Mouse (Mus musculus) c-Kit-positive CD71-positive TER-119-negative erythroid progenitor cells, embryonic 14.5 days (primary cell): ENCODE measurements around the gene Dcaf5.

Experiments used
- DNase-seq: peaks from one replicate; pipeline ENCODE4 v3.0.0-alpha.2; 2013; ENCODE audit warnings: low read depth

Gene Dcaf5

GRCm38 (mm10) chr12:80334162-80334561 is 102.2 kb downstream of the Dcaf5 start:
- no peak for DNase-seq

- no peak for DNase-seq
Measured at GRCm38 (mm10) chr12:80331634-80332033, 104.8 kb downstream of the Dcaf5 start.

GRCm38 (mm10) chr12:80330819-80331218 is 105.6 kb downstream of the Dcaf5 start:
- DNase-seq: no peak

- DNase-seq: no peak
Measured at GRCm38 (mm10) chr12:80329641-80330040, 106.8 kb downstream of the Dcaf5 start.

- no peak for DNase-seq
Measured at GRCm38 (mm10) chr12:80326047-80326446, 110.4 kb downstream of the Dcaf5 start.

GRCm38 (mm10) chr12:80324785-80325131 is 111.6 kb downstream of the Dcaf5 start:
- no peak for DNase-seq

- no peak for DNase-seq
Measured at GRCm38 (mm10) chr12:80324051-80324784, 112.2 kb downstream of the Dcaf5 start.

- no peak for DNase-seq
Measured at GRCm38 (mm10) chr12:80323371-80324050, 112.9 kb downstream of the Dcaf5 start.

GRCm38 (mm10) chr12:80322494-80322893 is 113.9 kb downstream of the Dcaf5 start:
- no peak for DNase-seq

GRCm38 (mm10) chr12:80319062-80319461 is 117.3 kb downstream of the Dcaf5 start:
- no peak for DNase-seq

GRCm38 (mm10) chr12:80315321-80315720 is 121.1 kb downstream of the Dcaf5 start:
- no peak for DNase-seq

- DNase-seq: no peak
Measured at GRCm38 (mm10) chr12:80311959-80312669, 124.3 kb downstream of the Dcaf5 start.

- no peak for DNase-seq
Measured at GRCm38 (mm10) chr12:80307556-80307955, 128.8 kb downstream of the Dcaf5 start.

- DNase-seq: no peak
Measured at GRCm38 (mm10) chr12:80304518-80304917, 131.9 kb downstream of the Dcaf5 start.

GRCm38 (mm10) chr12:80300833-80301456 is 135.5 kb downstream of the Dcaf5 start:
- DNase-seq: no peak

GRCm38 (mm10) chr12:80298714-80299113 is 137.7 kb downstream of the Dcaf5 start:
- DNase-seq: no peak

- no peak for DNase-seq
Measured at GRCm38 (mm10) chr12:80291895-80292435, 144.4 kb downstream of the Dcaf5 start.

- no peak for DNase-seq
Measured at GRCm38 (mm10) chr12:80290964-80291363, 145.4 kb downstream of the Dcaf5 start.

GRCm38 (mm10) chr12:80290483-80290882 is 145.9 kb downstream of the Dcaf5 start:
- DNase-seq: no peak

- no peak for DNase-seq
Measured at GRCm38 (mm10) chr12:80289722-80290121, 146.7 kb downstream of the Dcaf5 start.

- DNase-seq: no peak
Measured at GRCm38 (mm10) chr12:80285890-80286289, 150.5 kb downstream of the Dcaf5 start.
